10 mouse cellular contexts compared by ENCODE assay signal in the genomic region with DNA sequence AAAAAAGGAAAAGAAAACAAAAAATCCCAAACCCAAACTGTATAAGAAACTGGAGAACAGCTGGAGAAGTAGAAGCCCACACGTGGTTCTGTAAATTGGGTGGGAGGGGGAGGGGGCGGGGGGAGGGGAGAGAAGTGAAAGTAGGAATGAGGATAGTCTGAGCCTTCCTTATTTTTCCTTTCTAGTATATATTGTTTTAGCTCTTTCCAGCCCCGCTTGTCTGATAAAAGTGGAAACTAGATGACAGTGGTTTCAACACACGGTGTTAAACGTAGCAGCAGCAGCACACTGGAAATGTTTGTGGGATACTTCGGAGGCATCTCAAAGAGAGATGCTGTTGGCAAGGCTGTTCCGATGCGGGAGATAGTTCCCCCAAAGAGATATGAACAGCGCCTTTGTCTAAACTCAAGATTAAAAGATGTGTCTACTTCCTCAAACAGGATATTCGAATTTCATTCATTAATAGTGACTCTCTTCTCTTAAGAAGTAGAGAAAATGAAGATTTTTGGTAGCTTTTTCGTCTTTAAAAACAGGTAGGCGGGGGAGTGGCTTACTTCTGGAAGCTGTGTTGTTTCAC.
DNase-seq lines count a peak whose midpoint lies in the region; ATAC-seq and TF ChIP-seq lines count a peak whose summit lies in the region.
"Had no signal": no experiment of that assay in that cellular context is flagged by ENCODE, and none has a peak within 500 bp of the region (broad histone marks: within the 10 kb centered on the region; RNA-seq: fewer than 3 reads in every experiment).

No protein-coding gene starts in this region.

- peaks cover 10% of the 10 kb centered on the region for H3K4me1 ChIP-seq in heart, embryonic 15.5 days (replicated peaks)
- H3K4me1 ChIP-seq in forebrain, postnatal 0 days (ENCODE audit: insufficient read depth) = no peaks in the 10 kb centered on the region
- H3K4me1 ChIP-seq in limb, embryonic 15.5 days = peaks cover 19% of the 10 kb centered on the region

- peak overlapping the region; percentile 41; the same call in 1 of the 2 replicates for H3K4me2 ChIP-seq in heart, embryonic 15.5 days
- no peak overlapping the region for H3K4me2 ChIP-seq in forebrain, postnatal 0 days (ENCODE audit: low read depth)
- 0 out of 2 replicates have a peak overlapping the region, but pooled peaks have one; percentile 6 for H3K4me2 ChIP-seq in limb, embryonic 15.5 days

- H3K9ac ChIP-seq in heart, embryonic 15.5 days = no peak overlapping the region
- no peak overlapping the region for H3K9ac ChIP-seq in forebrain, postnatal 0 days
- no peak overlapping the region for H3K9ac ChIP-seq in limb, embryonic 15.5 days
- H3K9ac ChIP-seq: liver, embryonic 14.5 days had no signal

- WGBS in heart, embryonic 15.5 days = 4% methylated on average over 12 of the region's 12 CpGs
- WGBS in forebrain, postnatal 0 days = 6% methylated on average over 12 of the region's 12 CpGs
- WGBS in limb, embryonic 15.5 days = 5% methylated on average over 12 of the region's 12 CpGs

- peaks cover 71% of the 10 kb centered on the region for H3K27me3 ChIP-seq in heart, embryonic 15.5 days
- peaks cover 37% of the 10 kb centered on the region for H3K27me3 ChIP-seq in forebrain, postnatal 0 days (ENCODE audit: insufficient read depth, low read length)
- peaks cover 58% of the 10 kb centered on the region for H3K27me3 ChIP-seq in limb, embryonic 15.5 days

- H3K9me3 ChIP-seq in heart, embryonic 15.5 days (replicated peaks) = no peaks in the 10 kb centered on the region
- no peaks in the 10 kb centered on the region for H3K9me3 ChIP-seq in forebrain, postnatal 0 days (ENCODE audit: low read length)
- no peaks in the 10 kb centered on the region for H3K9me3 ChIP-seq in limb, embryonic 15.5 days

- 0 out of 2 replicates have a peak overlapping the region, but pooled peaks have one; percentile 10 for H3K4me3 ChIP-seq in heart, embryonic 15.5 days
- no peak overlapping the region for H3K4me3 ChIP-seq in forebrain, postnatal 0 days (ENCODE audit: low read depth, low read length)
- H3K4me3 ChIP-seq in limb, embryonic 15.5 days = no peak overlapping the region

- DNase-seq in heart, adult 8-10 months (ENCODE audit: low spot score) = no peak
- peak; percentile 37 for DNase-seq in Muller cell, postnatal 12 days (ENCODE audit: inconsistent ontology term)
- peak; percentile 79 for DNase-seq in forebrain, postnatal 0 days
- no peak for DNase-seq in thymus, postnatal 25 days
- DNase-seq in right cerebral cortex, adult 18-20 months = no peak
- no peak for DNase-seq in adrenal gland, adult 2 months
- DNase-seq: right cerebral cortex, postnatal 14 days had no signal

- ATAC-seq in heart, embryonic 15.5 days (replicated peaks; ENCODE audit: insufficient number of reproducible peaks, insufficient read depth, low FRiP score, low read depth) = no peak
- no peak for ATAC-seq in forebrain, postnatal 0 days
- ATAC-seq in limb, embryonic 15.5 days (ENCODE audit: insufficient number of reproducible peaks, low FRiP score, low TSS enrichment, low read depth) = no peak

- TF ChIP-seq CTCF in forebrain, postnatal 0 days (IDR thresholded peaks at IDR 0.05; ENCODE audit: low read depth) = no peak

- no peaks in the 10 kb centered on the region for H3K36me3 ChIP-seq in heart, embryonic 15.5 days
- no peaks in the 10 kb centered on the region for H3K36me3 ChIP-seq in forebrain, postnatal 0 days (ENCODE audit: insufficient read depth)
- H3K36me3 ChIP-seq in limb, embryonic 15.5 days = no peaks in the 10 kb centered on the region

- no peak overlapping the region for H3K27ac ChIP-seq in heart, embryonic 15.5 days
- H3K27ac ChIP-seq in forebrain, postnatal 0 days (ENCODE audit: low read depth, low read length) = no peak overlapping the region
- H3K27ac ChIP-seq in limb, embryonic 15.5 days = no peak overlapping the region
- H3K27ac ChIP-seq: liver, embryonic 14.5 days had no signal

Comparison
In these comparisons a context has a peak if more than half of its experiments do, and no peak if none do; other contexts are left out.
1. DNase-seq: peak in Muller cell, postnatal 12 days (single experiment) and forebrain, postnatal 0 days (single experiment); none in heart, adult 8-10 months (single experiment), thymus, postnatal 25 days (single experiment), right cerebral cortex, adult 18-20 months (single experiment) and adrenal gland, adult 2 months (single experiment).